Mouse (Mus musculus) forelimb bud, embryonic 11.5 days (tissue): ENCODE measurements around the gene A730049H05Rik.

ENCODE experiments used
- DNase-seq: peaks from one replicate; pipeline ENCODE4 v3.0.0-alpha.2; 2012; ENCODE audit warnings: low read depth, low spot score

The A730049H05Rik gene

GRCm38 (mm10) chr6:92879700-92880265 lies 63.5 kb downstream of the A730049H05Rik start:
- DNase-seq = no peak

DNA sequence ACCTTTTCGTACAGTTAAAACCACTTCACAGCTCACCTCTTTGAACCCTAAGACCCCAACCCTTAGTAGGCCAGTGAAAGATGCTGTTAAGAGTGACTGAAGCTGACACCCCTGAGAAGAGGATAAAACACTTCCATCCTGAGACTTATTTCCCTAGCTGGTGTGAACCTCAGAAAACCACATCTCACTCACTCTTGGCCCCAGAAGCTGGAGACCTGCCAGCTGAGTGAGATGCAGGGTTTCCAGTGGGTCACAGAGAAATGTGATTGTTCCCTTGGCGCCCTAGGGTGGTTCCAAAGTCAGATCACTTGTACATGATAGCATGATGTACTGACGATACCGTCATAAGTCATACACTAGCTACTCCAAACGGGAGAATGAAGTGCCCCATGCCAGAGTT lies 66.2 kb downstream of the A730049H05Rik start:
- DNase-seq = no peak

GRCm38 (mm10) chr6:92883131-92883900 lies 67.0 kb downstream of the A730049H05Rik start:
- DNase-seq = no peak

DNA sequence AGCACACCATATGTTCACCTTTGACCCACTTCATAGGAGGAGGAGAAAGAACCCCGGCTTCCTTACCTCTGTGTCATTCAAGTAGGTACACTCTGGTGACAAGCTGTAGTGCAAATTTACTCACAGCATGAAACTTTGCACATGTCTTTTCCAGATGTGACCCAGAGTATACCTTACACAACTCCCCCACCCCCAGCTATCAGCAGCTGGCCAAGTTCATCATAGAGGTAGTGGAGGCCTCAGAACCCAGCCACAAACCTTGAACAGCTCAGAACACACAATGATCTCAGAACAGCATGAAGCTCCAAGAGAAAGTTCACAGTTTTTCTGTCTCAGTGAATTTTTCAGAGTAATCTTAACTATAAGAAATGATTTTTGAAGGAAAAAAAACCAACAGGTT lies 75.3 kb downstream of the A730049H05Rik start:
- peak; percentile 46 for DNase-seq
